Mouse (Mus musculus): Measurements from ENCODE around the gene Ndufaf5. TPM values are rescaled to one million over a fixed set of nuclear protein-coding genes. Genes with fewer than 3 reads are reported as not detected.
A peak's percentile ranks its signal among the peaks of the same experiment; 100 is the strongest.
"Not testable (repeated sequence)": the region's sequence is repeated elsewhere in the genome, so short reads cannot be mapped to it uniquely, and the experiment has no call there.

The Ndufaf5 gene
- 4.0 and 5.0 TPM in 2 replicates for polyA plus RNA-seq (2012; rRNA removed)

- peak; percentile 70 for DNase-seq (ENCODE audit: low read depth)
Measured at GRCm38 (mm10) chr2:140170127-140170802, at the start of gene Ndufaf5, which contains the start of gene Esf1. Gene Ndufaf5, plus strand, starts transcription at chr2:140170649. Gene Esf1, minus strand, starts transcription at chr2:140170564.

DNA sequence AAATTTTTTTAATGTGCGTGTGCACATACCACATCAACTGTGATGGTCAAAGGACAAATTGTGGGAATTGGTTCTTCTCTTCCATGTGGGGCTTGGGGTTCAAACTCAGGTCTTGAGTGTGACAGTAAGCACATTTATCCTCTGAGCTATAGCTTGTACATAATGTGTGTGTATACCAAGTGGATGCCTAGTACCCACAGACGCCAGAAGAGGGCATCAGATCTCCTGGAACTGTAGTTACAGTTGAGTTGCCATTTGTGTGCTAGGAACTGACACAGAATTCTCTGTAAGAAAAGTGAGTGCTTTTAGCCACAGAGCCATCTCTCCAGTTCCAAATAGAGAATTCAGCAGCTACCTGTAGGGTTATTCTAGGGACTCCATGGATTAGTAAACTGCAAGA lies 44.9 kb upstream of the Ndufaf5 start:
- no peak for DNase-seq (ENCODE audit: low read depth)

DNA sequence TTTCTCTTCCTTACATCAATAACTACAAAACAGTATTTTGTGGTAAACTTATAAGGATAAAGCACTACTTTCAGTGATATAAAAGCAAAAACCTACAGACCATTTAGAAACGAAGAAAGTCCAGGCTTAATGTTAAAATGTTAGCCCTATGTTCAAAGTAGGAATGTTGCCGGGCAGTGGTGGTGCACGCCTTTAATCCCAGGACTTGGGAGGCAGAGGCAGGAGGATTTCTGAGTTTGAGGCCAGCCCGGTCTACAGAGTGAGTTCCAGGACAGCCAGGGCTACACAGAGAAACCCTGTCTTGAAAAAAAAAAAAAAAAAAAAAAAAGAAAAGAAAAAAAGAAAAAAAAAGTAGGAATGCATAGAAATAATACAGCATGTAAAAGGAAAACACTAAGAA lies 18.7 kb upstream of the Ndufaf5 start, which contains the start of gene Gm17374:
Gene Gm17374 (plus strand): TSS at position 301 of the 400 bp plus-strand sequence.
- not testable (repeated sequence) for DNase-seq (ENCODE audit: low read depth)

- no peak for DNase-seq (ENCODE audit: low read depth)
Measured at GRCm38 (mm10) chr2:140159186-140159730, 11.2 kb upstream of the Ndufaf5 start.

GRCm38 (mm10) chr2:140163351-140163854 lies 7.0 kb upstream of the Ndufaf5 start:
- DNase-seq (ENCODE audit: low read depth) = no peak

GRCm38 (mm10) chr2:140169057-140169456 lies 1.4 kb upstream of the Ndufaf5 start:
- no peak for DNase-seq (ENCODE audit: low read depth)

DNA sequence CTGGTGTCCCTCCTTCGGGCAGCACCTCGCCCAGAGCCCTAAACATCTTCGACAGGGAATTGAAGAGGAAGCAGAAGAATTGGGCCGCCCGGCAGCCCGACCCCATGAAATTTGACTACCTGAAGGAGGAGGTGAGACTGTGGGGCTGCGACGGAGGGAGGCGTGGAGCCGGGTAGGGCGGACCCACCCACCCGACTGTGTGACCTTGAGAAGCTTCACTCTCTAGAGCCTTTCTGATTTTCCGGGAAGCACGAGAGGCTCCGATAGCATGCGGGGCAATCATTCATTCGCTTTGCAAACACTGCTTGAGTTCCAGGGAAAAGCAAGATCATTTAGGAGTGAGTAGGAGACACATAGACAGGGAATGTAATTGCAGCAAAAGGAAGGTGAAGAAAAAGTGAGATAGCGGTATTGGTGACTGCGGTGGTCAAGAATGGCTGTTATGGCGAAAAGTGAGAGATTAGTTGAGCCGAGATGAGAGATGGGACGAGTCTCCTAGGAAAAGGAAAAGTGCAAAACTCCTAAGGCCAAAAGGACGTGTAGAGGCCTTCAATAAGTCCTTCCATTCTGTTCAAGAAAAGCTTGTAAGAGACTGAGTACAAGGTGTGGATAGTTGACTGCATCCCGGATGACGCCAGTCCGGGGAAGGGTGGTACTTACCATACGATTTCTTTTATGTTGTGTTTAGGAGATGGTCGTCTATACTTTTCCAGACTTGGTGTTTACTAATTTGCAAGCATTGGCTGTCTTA lies 529 bp downstream of the Ndufaf5 start:
- DNase-seq (ENCODE audit: low read depth) = peak; percentile 5

DNA sequence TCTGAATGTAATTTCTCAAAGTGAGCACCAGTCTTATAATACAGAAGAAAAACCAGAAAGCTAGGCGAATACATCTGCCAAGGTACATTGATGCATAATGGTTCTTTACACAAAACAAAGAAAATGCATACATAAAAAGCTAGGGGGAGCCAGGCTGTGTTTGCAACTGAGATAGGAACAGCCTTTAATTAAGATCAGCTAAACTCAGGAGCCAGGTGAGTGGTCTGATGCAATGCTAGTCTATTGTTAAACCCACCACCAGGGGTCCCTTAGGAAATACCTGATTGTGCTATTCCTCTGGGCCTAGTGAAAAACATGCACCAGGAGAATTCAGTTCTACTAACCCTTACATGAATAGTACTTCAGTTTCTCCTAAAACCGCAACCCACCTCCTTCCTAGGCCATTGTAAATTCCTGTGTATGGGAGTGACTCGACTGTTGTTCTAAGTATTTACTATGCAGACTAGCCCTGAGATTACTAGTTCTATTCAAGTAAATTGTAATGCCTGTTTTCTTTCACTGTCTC lies 15.3 kb downstream of the Ndufaf5 start:
- DNase-seq (ENCODE audit: low read depth) = not testable (repeated sequence)

DNA sequence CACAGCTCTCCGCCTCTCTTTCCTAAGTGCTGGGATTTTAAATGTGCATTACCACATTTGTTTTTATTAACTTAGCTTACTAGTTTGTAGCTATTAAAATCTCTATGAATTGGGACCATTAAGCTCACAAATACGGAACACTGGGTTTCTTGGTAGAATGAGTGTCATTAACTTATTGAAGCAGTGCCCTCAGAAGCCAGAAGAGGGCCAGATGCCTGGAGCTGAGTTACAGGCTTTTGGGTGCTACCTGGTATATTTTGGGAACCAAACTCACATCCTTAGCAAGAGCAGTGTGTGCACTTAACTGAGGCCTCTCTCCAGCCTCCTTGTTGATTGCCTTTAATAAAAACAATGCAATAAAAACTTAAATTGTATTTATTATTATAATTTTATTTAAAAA lies 30.3 kb downstream of the Ndufaf5 start:
- DNase-seq (ENCODE audit: low read depth) = no peak

GRCm38 (mm10) chr2:140202573-140202972 lies 32.1 kb downstream of the Ndufaf5 start:
- DNase-seq (ENCODE audit: low read depth) = peak; percentile 6

DNA sequence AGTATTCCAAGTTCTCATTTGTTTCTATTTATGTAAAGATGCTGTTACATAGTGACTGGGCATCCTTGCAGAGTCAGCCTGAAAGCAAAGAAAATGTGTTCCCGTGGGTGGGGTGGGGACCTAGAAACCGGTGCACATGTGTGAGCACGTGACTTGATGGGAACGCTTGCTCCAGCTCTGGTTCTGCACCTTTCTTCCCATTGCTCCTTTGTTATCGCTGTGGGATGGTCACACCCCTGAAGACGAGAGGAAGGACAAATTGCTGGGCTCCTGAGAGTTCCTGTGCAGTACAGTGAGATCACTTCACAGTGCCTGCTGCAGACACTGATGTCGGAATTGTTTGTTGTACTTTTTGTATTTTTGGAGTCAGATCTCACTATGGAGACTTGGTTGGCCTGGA lies 33.3 kb downstream of the Ndufaf5 start:
- DNase-seq (ENCODE audit: low read depth) = no peak

- DNase-seq (ENCODE audit: low read depth) = no peak
Measured at GRCm38 (mm10) chr2:140214519-140215027, 44.1 kb downstream of the Ndufaf5 start.

DNA sequence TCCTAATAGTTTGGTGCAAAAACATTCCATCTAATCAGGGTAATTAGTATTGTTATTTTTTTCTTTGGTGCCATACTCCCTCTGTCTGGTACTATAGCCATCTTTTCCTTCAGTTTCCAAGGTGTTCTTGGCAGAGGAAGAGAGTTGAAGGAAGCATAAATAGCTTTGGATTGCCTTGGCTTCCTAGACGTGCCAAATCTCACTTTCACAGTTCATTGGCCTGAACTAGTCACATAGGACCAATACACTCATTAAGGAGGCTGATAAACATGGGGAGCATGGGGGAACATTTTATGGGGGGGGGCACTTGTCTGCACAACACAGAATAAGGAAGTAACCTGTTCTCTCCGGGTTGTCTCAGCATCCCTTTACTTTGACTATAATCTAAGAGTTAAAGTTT lies 45.0 kb downstream of the Ndufaf5 start:
- DNase-seq (ENCODE audit: low read depth) = no peak

- DNase-seq (ENCODE audit: low read depth) = no peak
Measured at GRCm38 (mm10) chr2:140215965-140216364, 45.5 kb downstream of the Ndufaf5 start.

DNA sequence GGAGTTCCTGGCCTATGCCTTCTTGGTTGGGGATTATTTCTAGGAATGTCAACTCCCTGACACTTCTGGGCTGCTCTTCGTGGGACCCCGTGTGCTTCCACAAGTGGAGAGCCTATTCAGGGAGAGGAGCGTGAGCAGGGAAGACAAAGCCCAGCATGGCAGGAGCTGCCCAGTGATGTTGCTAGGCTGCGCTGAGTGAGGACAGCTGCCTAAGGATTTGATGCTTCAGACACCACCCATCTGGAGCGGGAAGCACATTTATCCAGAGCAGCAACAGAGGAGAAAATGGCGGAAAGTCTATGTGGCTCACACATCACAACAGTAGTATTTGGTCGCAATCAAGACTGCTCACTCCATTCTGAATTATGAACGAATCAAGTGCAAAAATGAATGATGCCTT lies 49.9 kb downstream of the Ndufaf5 start:
- DNase-seq (ENCODE audit: low read depth) = no peak

- no peak for DNase-seq (ENCODE audit: low read depth)
Measured at GRCm38 (mm10) chr2:140230295-140230694, 59.8 kb downstream of the Ndufaf5 start.

- DNase-seq (ENCODE audit: low read depth) = no peak
Measured at GRCm38 (mm10) chr2:140237245-140237644, 66.8 kb downstream of the Ndufaf5 start.

- DNase-seq (ENCODE audit: low read depth) = no peak
Measured at GRCm38 (mm10) chr2:140242398-140242797, 71.9 kb downstream of the Ndufaf5 start.

DNA sequence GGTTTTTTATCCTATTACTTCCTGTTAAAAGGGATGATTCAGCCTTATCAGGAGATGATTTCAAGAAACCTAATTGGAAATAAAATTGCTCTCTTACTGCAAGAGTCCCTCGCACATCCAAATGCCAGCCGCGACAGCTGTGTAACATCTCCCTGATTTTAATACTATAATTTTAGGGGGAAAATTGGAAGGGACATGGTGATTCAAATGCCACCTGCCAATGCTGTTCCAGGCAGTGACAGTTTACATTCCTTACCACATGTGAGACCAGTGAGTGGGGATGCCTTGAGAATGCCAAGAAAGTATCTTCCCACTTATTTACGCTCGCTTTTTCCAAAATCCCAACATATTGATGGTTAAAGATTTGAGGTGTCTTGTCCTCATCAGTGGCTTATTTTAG lies 72.7 kb downstream of the Ndufaf5 start:
- DNase-seq (ENCODE audit: low read depth) = no peak
